Mouse (Mus musculus) cerebellum, adult 2 months (tissue): Measurements from ENCODE around the gene Gm45837.

Experiments used
- CTCF ChIP-seq: fragments of 200-500 bp; IDR thresholded peaks from 2 replicates; pipeline ENCODE4 v1.5.1; 2011; ENCODE audit warnings: low read depth, mild to moderate bottlenecking, control low read depth, low read length, moderate library complexity, borderline replicate concordance; ENCODE audit not compliant: insufficient read depth
- POLR2A ChIP-seq: fragments of 200-500 bp; IDR thresholded peaks from 2 replicates; pipeline ENCODE4 v1.6.1; 2011; ENCODE audit warnings: low read length, control low read depth, borderline replicate concordance; ENCODE audit not compliant: insufficient read depth

- TF ChIP-seq CTCF (no peak), POLR2A (no peak)
Observed at GRCm38 (mm10) chr7:101501675-101502074, 91.0 kb downstream of the Gm45837 start.
